Mouse (Mus musculus) T-cell, adult 2 months (primary cell): ENCODE results near the gene Lep.

Source experiments
- DNase-seq: peaks from one replicate; pipeline ENCODE4 v3.0.0; 2022; ENCODE audit warnings: low spot score

Lep gene

GRCm38 (mm10) chr6:29049926-29050325 is 10.1 kb upstream of the Lep start:
- DNase-seq = no peak

GRCm38 (mm10) chr6:29052188-29052587 is 7.8 kb upstream of the Lep start:
- DNase-seq = no peak

GRCm38 (mm10) chr6:29053181-29053580 is 6.8 kb upstream of the Lep start:
- DNase-seq = no peak

- DNase-seq = no peak
Observed at GRCm38 (mm10) chr6:29056377-29056776, 3.6 kb upstream of the Lep start.

GRCm38 (mm10) chr6:29066389-29066790 is 6.4 kb downstream of the Lep start:
- no peak for DNase-seq

GRCm38 (mm10) chr6:29072258-29072657 is 12.2 kb downstream of the Lep start:
- no peak for DNase-seq

- DNase-seq = no peak
Observed at GRCm38 (mm10) chr6:29073462-29074132, 13.6 kb downstream of the Lep start.

- no peak for DNase-seq
Observed at GRCm38 (mm10) chr6:29074133-29074469, 14.1 kb downstream of the Lep start.

GRCm38 (mm10) chr6:29079291-29079690 is 19.3 kb downstream of the Lep start:
- DNase-seq = no peak

GRCm38 (mm10) chr6:29081826-29082363 is 21.9 kb downstream of the Lep start:
- no peak for DNase-seq

- no peak for DNase-seq
Observed at GRCm38 (mm10) chr6:29082776-29083354, 22.8 kb downstream of the Lep start.

GRCm38 (mm10) chr6:29084401-29084800 is 24.4 kb downstream of the Lep start:
- no peak for DNase-seq

- DNase-seq = no peak
Observed at GRCm38 (mm10) chr6:29087921-29088709, 28.1 kb downstream of the Lep start.

- no peak for DNase-seq
Observed at GRCm38 (mm10) chr6:29092234-29092633, 32.2 kb downstream of the Lep start.

GRCm38 (mm10) chr6:29092904-29093303 is 32.9 kb downstream of the Lep start:
- DNase-seq = no peak

- no peak for DNase-seq
Observed at GRCm38 (mm10) chr6:29099536-29100170, 39.6 kb downstream of the Lep start.

GRCm38 (mm10) chr6:29100423-29100822 is 40.4 kb downstream of the Lep start:
- no peak for DNase-seq

GRCm38 (mm10) chr6:29101248-29101864 is 41.3 kb downstream of the Lep start:
- no peak for DNase-seq

- DNase-seq = no peak
Observed at GRCm38 (mm10) chr6:29108376-29108775, 48.4 kb downstream of the Lep start.

GRCm38 (mm10) chr6:29111501-29111900 is 51.5 kb downstream of the Lep start:
- no peak for DNase-seq

GRCm38 (mm10) chr6:29115756-29116155 is 55.7 kb downstream of the Lep start:
- DNase-seq = no peak
